Mouse (Mus musculus): ENCODE measurements at regions not wholly inside any gene's neighbourhood (a gene's known extent, or its start where the extent isn't known, plus 50 kb on each side); places are given as distances from the start of the nearest gene placed in this dataset.
"Not testable (repeated sequence)": the region's sequence is repeated elsewhere in the genome, so short reads cannot be mapped to it uniquely, and the experiment has no call there.

DNA sequence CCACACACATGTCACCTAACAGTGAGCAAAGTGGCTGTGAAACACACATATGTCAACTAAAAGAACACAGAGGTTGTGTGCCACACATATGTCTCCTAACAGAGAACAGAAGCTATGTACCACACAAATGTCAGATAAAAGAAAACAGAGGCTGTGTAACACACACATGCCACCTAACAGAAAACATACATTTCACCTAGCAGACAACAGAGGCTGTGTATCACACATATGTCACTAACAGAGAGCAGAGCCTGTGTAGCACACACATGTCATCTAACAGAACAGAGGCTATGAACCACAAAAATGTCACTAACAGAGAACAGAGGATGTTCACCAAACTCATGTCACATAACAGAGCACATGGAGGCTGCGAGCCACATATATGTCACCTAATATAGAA, 103.6 kb upstream of the Thrb start:
- no peak for DNase-seq (ENCODE audit: low read depth)

GRCm38 (mm10) chr14:17560001-17560400, 100.1 kb upstream of the Thrb start:
- not testable (repeated sequence) for DNase-seq (ENCODE audit: low read depth)

- DNase-seq (ENCODE audit: low read depth): no peak
These were observed 92.1 kb upstream of the Thrb start for GRCm38 (mm10) chr14:17567927-17568326.

DNA sequence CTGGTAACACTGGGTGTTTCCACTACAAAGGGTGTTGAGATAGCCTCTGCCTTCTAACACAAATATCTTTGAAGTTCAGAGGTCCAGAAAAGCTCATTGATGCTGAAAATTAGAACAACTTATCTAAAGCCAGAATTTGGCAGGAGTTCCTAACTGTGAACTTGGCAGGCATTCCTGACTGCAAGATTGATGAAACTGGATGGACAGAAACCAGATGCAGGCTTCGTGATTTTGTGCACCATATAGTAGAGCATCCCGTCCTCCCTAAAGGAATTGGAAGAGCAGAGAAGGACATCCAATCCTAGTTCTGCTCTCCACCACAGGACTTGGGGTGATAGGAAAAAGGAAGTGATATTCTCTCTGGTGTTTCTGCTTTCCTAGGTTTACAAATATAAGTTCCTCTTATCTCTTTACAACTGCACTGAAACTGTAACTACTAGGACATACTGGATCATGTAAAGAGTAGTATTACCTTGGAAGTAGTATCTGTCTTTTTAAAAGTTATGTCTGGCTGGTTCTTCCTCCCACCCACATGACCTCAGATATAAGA, 90.9 kb upstream of the Thrb start:
- no peak for DNase-seq (ENCODE audit: low read depth)

- no peak for DNase-seq (ENCODE audit: low read depth)
These were observed 81.3 kb upstream of the Thrb start for GRCm38 (mm10) chr14:17578776-17579175.

GRCm38 (mm10) chr14:17589595-17589994, 70.5 kb upstream of the Thrb start:
- DNase-seq (ENCODE audit: low read depth): no peak

- no peak for DNase-seq (ENCODE audit: low read depth)
These were observed 60.5 kb upstream of the Thrb start for GRCm38 (mm10) chr14:17599553-17599952.

DNA sequence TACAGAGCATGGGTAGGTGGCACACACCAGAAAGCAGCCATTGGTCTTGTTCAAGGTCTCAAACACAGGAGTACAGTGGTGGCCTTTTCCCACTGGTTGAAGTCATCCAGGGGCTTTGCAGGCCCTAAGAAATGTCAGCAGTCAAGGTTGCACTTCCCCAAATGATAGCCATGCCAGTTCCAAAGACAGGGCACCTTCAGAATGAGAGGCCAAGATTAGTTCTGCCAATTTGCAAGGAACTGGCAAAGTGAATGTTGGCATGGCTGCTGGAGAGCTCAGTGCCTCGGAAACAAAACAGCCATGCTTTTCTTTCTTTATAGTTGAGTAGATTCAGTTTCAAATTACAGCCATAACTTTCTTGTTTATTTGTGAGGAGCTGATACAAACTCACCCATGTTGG, 57.7 kb upstream of the Thrb start:
- no peak for DNase-seq (ENCODE audit: low read depth)

GRCm38 (mm10) chr14:17606018-17606417, 54.0 kb upstream of the Thrb start:
- DNase-seq (ENCODE audit: low read depth): no peak

DNA sequence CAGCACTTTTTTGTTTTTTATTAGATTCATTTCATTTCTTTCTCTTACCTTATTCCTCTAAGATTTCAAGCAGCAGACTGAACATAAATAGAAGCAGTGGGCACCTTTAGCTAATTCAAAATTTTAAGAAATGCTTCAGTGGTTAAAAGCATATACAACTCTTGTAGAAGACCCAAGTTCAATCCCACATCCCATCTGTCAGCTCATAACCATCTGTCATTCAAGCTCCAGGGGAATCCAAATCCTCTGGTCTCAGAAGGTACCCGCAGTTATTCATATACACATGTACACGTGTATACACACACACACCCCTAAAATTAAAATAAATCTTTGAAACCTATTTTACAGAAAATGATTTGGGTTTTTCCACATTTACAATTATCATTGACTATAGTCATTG, 52.9 kb upstream of the Thrb start:
- DNase-seq (ENCODE audit: low read depth): no peak

Measured in NIH3T3 (cell line).